Mouse (Mus musculus) stomach, embryonic 14.5 days (tissue): Measurements from ENCODE around the gene Syn3. TPM values are rescaled to one million over a fixed set of nuclear protein-coding genes. Genes with fewer than 3 reads are reported as not detected.
A peak's percentile ranks its signal among the peaks of the same experiment; 100 is the strongest.

Experiments used
- ATAC-seq: fragments of 200-750 bp; cut with Nextera tagmentation; 2 replicates; pipeline ENCODE4 v1.8.0; 2017; ENCODE audit warnings: low read depth, moderate TSS enrichment; ENCODE audit not compliant: insufficient number of reproducible peaks, insufficient read depth, low FRiP score
- H3K27ac ChIP-seq: fragments of 300-500 bp; sonication (generic); 2 replicates; pipeline ENCODE4 v1.5.1; 2014; ENCODE audit warnings: mild to moderate bottlenecking, low read length, moderate library complexity, mixed read lengths
- H3K27me3 ChIP-seq: fragments of 300-500 bp; sonication (generic); 2 replicates; pipeline ENCODE4 v1.6.1; 2014; ENCODE audit warnings: low read length, control low read depth, mixed read lengths; ENCODE audit not compliant: control insufficient read depth, insufficient read depth
- H3K36me3 ChIP-seq: fragments of 300-500 bp; sonication (generic); 2 replicates; pipeline ENCODE4 v1.6.1; 2014; ENCODE audit warnings: mild to moderate bottlenecking, control low read depth, low read length, moderate library complexity, mixed read lengths; ENCODE audit not compliant: control insufficient read depth, insufficient read depth
- H3K4me1 ChIP-seq: fragments of 300-500 bp; sonication (generic); 2 replicates; pipeline ENCODE4 v1.6.1; 2014; ENCODE audit warnings: low read length, control low read depth, mixed read lengths; ENCODE audit not compliant: control insufficient read depth, insufficient read depth
- H3K4me2 ChIP-seq: fragments of 300-500 bp; sonication (generic); replicated peaks from 2 replicates; pipeline ENCODE4 v1.6.1; 2014; ENCODE audit warnings: low read depth, low read length, control low read depth
- H3K4me3 ChIP-seq: fragments of 300-500 bp; sonication (generic); 2 replicates; pipeline ENCODE4 v1.5.1; 2014; ENCODE audit warnings: low read depth, low read length, control low read depth
- H3K9ac ChIP-seq: fragments of 300-500 bp; sonication (generic); replicated peaks from 2 replicates; pipeline ENCODE4 v1.6.1; 2014; ENCODE audit warnings: low read depth, mild to moderate bottlenecking, control low read depth, low read length, moderate library complexity, mixed read lengths
- H3K9me3 ChIP-seq: fragments of 300-500 bp; sonication (generic); 2 replicates; pipeline ENCODE4 v1.6.1; 2016; ENCODE audit warnings: low read depth, low read length, control low read depth; ENCODE audit not compliant: control insufficient read depth
- WGBS: fragments of 180-500 bp; shearing (Covaris S2); extraction: QIAGEN DNeasy Blood & Tissue Kit; methylation state at CpG from one replicate; pipeline ENCODE4 v1.1.7; 2014; 5-methylcytosine and 5-hydroxymethylcytosine counted together
- polyA plus RNA-seq: library from polyadenylated mRNA; unstranded; fragments of >200 nt; fragmentation: Nextera tagmentation; extraction: Ambion mirVana; gene quantifications from 2 replicates; pipeline ENCODE4 v1.2.1, GENCODE M21; 2014

Gene Syn3
- polyA plus RNA-seq, 1 experiment from 2014 or later, result 5.8 TPM

DNA sequence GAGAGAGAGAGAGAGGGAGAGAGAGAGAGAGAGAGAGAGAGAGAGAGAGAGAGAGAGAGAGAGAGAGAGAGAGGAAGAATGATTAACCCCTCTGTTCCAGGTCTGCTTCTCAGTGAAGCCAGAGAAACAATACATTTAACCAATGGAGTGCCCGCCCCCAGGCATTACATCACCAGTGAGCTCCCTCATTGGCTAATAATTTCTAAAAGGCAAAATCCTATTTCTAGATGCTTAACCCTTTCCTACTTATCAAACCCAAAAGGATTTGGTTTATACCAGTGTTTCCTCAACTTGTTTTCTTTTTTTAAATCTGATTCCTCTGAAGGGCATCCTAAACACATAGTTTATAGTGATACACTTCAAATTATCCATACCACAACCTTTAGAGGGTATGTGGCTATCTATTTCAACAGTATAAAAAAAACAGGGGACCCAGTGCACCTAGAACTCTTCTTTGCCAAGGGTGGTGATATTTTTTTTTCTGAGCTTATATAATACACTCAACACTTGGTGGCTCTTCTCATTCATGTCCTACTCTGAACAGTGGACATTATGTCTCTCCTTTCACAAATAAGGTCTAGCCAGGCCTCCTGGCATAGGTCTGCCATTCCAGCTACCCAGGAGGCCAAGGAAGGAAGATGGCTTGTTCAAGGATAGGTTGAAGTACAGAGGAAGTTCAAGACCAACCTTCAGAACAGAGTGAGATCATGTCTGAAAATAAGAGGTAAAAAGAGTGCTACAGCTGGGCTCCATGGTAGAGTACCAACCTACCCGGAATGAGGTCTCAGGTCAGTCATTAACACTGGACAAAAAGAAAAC lies 6.4 kb downstream of the Syn3 start:
- Histone ChIP-seq H3K4me1 (peaks cover under 1% of the 10 kb centered on the region; the same call in 1 of the 2 replicates), H3K36me3 (no peaks in the 10 kb centered on the region), H3K4me3 (no peak overlapping the region), H3K9ac (no peak overlapping the region), H3K27me3 (no peaks in the 10 kb centered on the region), H3K27ac (no peak overlapping the region), H3K9me3 (no peaks in the 10 kb centered on the region), H3K4me2 (0 out of 2 replicates have a peak overlapping the region, but pooled peaks have one; percentile 5)
- ATAC-seq, result peak; percentile 59; the same call in 1 of the 2 replicates
- 33% methylated on average over 2 of the region's 2 CpGs for WGBS

DNA sequence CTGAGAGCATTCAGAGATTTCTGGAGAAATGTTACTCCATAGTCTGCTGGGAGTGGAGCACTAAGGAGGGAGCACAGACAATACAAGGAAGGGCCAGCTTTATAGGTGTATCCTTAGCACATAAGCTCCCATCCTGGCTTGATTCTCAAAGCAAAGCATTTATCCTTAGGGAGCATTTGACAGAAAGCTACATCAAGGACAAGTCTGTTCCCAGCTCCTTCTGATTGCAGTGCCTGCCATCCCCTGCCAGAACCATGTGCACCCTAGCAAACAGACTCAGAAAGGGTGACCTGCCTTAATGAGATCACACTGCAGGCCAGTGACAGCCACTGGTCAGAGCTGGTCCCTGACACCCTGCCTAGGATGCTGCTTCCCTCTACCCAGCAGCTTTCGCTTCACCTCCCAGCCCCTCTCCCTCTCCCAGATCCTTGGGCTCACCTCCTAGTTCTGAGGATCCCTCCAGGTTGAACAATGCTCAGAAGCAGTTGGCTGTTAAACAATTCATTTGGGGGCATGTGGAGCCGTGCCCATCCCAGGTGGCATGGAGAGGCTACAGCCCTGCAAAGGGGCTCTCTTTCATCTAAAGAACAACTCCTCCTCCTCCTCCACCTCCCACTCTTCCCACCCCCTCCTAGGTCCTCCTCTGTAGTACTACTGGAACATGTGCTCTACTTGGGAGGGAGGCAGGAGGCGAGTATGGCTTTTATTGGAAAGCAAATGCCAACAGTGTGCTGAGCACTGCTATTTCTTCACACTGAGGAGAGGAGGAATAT lies 7.2 kb downstream of the Syn3 start:
- Histone ChIP-seq H3K4me2 (0 out of 2 replicates have a peak overlapping the region, but pooled peaks have one; percentile 5), H3K27ac (peak overlapping the region; percentile 27; the same call in 1 of the 2 replicates), H3K9ac (no peak overlapping the region), H3K27me3 (no peaks in the 10 kb centered on the region), H3K36me3 (no peaks in the 10 kb centered on the region), H3K4me3 (no peak overlapping the region), H3K4me1 (no peaks in the 10 kb centered on the region), H3K9me3 (no peaks in the 10 kb centered on the region)
- 25% methylated on average over 3 of the region's 3 CpGs for WGBS
- ATAC-seq, result peak; percentile 38; the same call in 1 of the 2 replicates

DNA sequence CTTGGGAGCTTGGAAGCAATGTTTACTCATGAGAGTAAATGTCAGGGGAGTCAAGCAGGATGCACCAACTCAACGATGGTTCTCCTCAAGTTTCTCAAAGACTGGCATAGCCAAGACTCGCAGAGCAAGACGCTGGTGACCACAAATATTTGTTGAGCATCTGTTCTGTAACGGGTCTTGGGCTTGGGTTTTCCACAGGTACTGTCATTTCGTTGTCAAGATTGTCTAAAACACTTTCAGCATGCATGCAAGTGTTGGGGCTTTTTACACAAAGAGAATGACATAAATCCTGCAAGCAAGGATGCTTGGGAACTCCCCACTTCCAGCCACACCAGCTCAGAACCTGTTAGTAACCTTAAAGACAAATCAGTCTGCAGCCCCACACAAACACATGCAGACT lies 10.2 kb downstream of the Syn3 start:
- Histone ChIP-seq H3K9me3 (no peaks in the 10 kb centered on the region), H3K27me3 (no peaks in the 10 kb centered on the region), H3K9ac (no peak overlapping the region), H3K36me3 (no peaks in the 10 kb centered on the region), H3K4me2 (no peak overlapping the region), H3K4me1 (no peaks in the 10 kb centered on the region), H3K27ac (no peak overlapping the region), H3K4me3 (no peak overlapping the region)
- WGBS, result 71% methylated on average over 5 of the region's 5 CpGs
- no peak for ATAC-seq

DNA sequence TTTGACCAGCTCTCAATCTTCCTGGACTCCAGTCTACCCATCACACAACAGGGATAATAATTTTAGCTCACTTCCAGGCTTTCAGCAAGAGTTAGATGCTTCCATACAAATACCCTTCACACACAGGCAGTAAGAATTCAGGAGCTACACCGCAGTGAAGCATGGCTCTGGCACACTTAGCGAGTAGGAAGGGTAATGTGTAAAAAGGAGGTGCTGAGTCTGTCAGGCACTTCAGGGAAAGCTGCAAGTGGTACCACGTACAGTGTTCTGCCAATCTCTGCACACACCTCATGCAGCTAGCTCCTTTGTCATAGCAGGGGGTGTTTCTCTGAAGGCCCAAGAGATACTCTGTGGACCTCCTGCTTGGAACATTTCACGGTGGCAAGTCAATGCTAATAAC lies 12.7 kb downstream of the Syn3 start:
- H3K9ac ChIP-seq, result no peak overlapping the region
- 66% methylated on average over 4 of the region's 4 CpGs for WGBS
- no peaks in the 10 kb centered on the region for H3K9me3 ChIP-seq
- no peak for ATAC-seq
- H3K27ac ChIP-seq, result no peak overlapping the region
- H3K4me2 ChIP-seq, result no peak overlapping the region
- no peaks in the 10 kb centered on the region for H3K36me3 ChIP-seq
- H3K4me3 ChIP-seq, result no peak overlapping the region
- no peaks in the 10 kb centered on the region for H3K27me3 ChIP-seq
- no peaks in the 10 kb centered on the region for H3K4me1 ChIP-seq

DNA sequence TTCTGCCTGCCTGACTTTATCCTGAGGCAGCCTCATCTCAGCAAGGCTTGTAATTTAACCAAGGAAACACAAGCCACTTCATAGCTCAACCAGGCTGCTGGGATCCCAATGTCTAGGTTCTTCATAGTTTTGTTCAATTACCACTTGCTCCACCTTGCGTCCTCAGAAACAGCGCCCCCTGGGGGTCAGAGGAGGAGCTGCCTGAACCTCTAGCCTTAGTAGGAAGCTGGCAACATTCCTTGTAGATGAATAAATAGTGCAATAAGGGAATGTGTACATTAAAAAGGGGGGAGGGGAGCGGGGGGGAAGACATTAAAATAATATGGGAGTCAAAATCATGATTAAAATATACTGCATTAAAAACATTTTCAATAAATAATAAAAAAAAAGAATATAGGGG lies 14.7 kb downstream of the Syn3 start:
- H3K36me3 ChIP-seq, result no peaks in the 10 kb centered on the region
- H3K4me2 ChIP-seq, result no peak overlapping the region
- 14% methylated on average over 3 of the region's 3 CpGs for WGBS
- ATAC-seq, result no peak
- no peaks in the 10 kb centered on the region for H3K9me3 ChIP-seq
- H3K9ac ChIP-seq, result no peak overlapping the region
- H3K4me1 ChIP-seq, result no peaks in the 10 kb centered on the region
- H3K27me3 ChIP-seq, result no peaks in the 10 kb centered on the region
- no peak overlapping the region for H3K4me3 ChIP-seq
- no peak overlapping the region for H3K27ac ChIP-seq

DNA sequence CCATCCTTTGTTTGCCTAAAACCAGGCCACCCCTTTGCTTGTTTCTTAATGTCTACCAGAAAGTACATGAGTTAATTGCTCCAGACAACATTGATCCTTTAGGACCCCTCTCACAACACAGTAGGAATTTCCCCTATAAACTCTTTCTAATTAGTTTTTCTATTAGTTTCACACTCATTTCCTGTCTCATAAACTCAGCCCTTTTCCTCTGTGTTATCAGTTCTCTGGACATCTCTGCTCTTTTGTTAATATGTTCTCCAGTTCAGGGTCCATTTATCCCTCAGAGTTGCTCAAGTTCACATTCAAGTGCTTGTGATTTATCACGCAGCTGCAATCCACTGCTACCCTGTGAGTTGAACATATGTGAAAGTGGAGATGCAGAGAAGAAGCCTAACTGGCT lies 16.2 kb downstream of the Syn3 start:
- Histone ChIP-seq H3K4me1 (no peaks in the 10 kb centered on the region), H3K9me3 (no peaks in the 10 kb centered on the region), H3K4me3 (no peak overlapping the region), H3K27me3 (no peaks in the 10 kb centered on the region), H3K4me2 (no peak overlapping the region), H3K36me3 (no peaks in the 10 kb centered on the region), H3K9ac (no peak overlapping the region), H3K27ac (no peak overlapping the region)
- no peak for ATAC-seq
- 34% methylated on average over 1 of the region's 1 CpGs for WGBS

DNA sequence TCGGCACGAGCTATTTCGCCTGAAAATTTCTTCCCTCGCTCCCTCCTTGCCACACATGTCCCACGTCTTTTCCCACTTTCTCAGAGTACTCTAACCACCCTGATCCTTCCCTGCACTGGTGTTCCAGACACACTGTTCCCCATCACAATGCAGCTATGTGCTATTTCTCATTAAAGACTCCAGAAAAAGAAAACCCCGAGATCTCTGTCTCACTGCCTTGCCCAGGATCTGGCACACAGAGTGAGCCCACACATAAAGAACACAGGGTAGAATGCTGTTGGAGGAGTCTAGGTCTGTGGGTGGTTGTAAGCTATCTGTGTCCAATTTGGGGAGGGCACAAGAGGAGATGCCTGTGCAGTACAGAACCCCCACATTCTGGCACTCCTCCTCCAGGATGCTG lies 18.0 kb downstream of the Syn3 start:
- H3K4me2 ChIP-seq, result no peak overlapping the region
- no peaks in the 10 kb centered on the region for H3K9me3 ChIP-seq
- H3K27me3 ChIP-seq, result no peaks in the 10 kb centered on the region
- no peak overlapping the region for H3K27ac ChIP-seq
- no peak for ATAC-seq
- H3K9ac ChIP-seq, result no peak overlapping the region
- no peaks in the 10 kb centered on the region for H3K36me3 ChIP-seq
- 89% methylated on average over 6 of the region's 6 CpGs for WGBS
- H3K4me1 ChIP-seq, result no peaks in the 10 kb centered on the region
- H3K4me3 ChIP-seq, result no peak overlapping the region

DNA sequence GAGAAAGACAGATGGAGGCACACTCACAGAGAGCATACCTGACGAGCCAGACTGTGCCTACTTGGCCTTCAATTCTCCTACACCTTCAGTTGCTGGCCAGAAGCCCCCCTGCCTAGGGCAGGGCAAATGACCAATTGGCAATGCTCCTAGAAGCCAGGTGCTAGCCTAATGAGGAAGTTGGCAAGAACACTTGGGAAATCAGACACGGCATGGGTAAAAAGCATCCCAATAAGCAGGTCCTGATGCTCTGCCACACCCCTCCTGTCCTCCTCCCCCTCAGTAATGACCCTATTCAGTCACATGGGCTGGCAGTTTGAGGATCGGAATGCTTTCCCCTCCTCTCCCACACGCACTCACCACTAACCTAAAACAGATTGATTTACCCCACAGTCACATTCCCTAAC lies 19.0 kb downstream of the Syn3 start:
- 29% methylated on average over 4 of the region's 4 CpGs for WGBS
- H3K27ac ChIP-seq, result no peak overlapping the region
- H3K36me3 ChIP-seq, result no peaks in the 10 kb centered on the region
- H3K4me2 ChIP-seq, result no peak overlapping the region
- H3K9me3 ChIP-seq, result no peaks in the 10 kb centered on the region
- peaks cover 7% of the 10 kb centered on the region; the same call in 1 of the 2 replicates for H3K4me1 ChIP-seq
- no peak for ATAC-seq
- no peak overlapping the region for H3K4me3 ChIP-seq
- H3K27me3 ChIP-seq, result no peaks in the 10 kb centered on the region
- no peak overlapping the region for H3K9ac ChIP-seq
